Mouse (Mus musculus) left cerebral cortex, postnatal 36 days (tissue): Measurements from ENCODE around the gene Mup8. TPM values are rescaled to one million over a fixed set of nuclear protein-coding genes. Genes with fewer than 3 reads are reported as not detected.
"Not testable (repeated sequence)": the region's sequence is repeated elsewhere in the genome, so short reads cannot be mapped to it uniquely, and the experiment has no call there.

Experiments
- DNase-seq, 2 experiments: peaks; one replicate each; pipeline ENCODE4 v3.0.0; 2021 to 2022; ENCODE audit warnings: low spot score in 2 of 2, mixed read lengths in 1 of 2
- intact Hi-C: fragments of 180-260 bp; cut with DNase I; formaldehyde crosslinking; loops from one replicate; pipeline ENCODE4 v1.15.1; 2025
- total RNA-seq, 2 experiments: library from RNA; stranded (reverse); gene quantifications; 2 replicates each; pipeline ENCODE4 v1.2.3; 2021

Mup8 gene
- total RNA-seq: not detected

- intact Hi-C loops, DNase-seq: not testable (repeated sequence)
Measured at GRCm38 (mm10) chr4:60222499-60222898, at the start of gene Mup8. TSS of gene Mup8 (minus strand) at chr4:60222599.

GRCm38 (mm10) chr4:60265977-60266770, 43.8 kb upstream of the Mup8 start:
- DNase-seq, intact Hi-C loops: not testable (repeated sequence)

GRCm38 (mm10) chr4:60262706-60263105, 40.3 kb upstream of the Mup8 start:
- intact Hi-C loops: not testable (repeated sequence)

More at GRCm38 (mm10) chr4:60262706-60263105, 40.3 kb upstream of the Mup8 start:
- DNase-seq: not testable (repeated sequence)

Other genes starting within 250 kb of the Mup8 start
- not detected for gene Mup7, start 152.1 kb downstream of the Mup8 start, total RNA-seq
- not detected for gene Mup2, start 68.3 kb downstream of the Mup8 start, total RNA-seq
- not detected for gene Mup9, start 199.4 kb upstream of the Mup8 start, total RNA-seq